ENCODE assay signal across 6 mouse cellular contexts in the genomic region with DNA sequence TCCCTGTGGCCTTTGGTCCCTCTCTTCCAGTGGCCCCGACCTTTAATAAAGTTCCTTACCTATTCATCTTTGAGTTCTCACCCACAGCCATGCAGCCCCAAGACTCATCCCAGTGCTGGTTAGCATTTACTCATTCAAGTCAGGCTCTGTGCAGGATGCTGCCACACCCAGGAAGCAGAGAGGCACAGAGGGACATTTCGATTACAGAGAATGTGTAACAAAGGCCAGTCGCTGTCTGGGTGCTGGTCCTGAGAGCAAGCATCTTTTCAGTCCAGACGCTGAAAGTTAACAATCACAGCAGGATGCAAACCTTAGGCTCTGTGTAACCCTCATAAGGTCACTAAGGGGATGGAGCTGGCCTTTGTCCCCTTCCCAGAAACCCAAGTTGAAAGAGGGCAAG.
"Had no signal": no experiment of that assay in that cellular context is flagged by ENCODE, and none has a peak within 500 bp of the region (broad histone marks: within the 10 kb centered on the region; RNA-seq: fewer than 3 reads in every experiment).

No protein-coding gene starts in this region.

- ATAC-seq: lung, postnatal 0 days had no signal

- H3K9ac ChIP-seq: liver, embryonic 15.5 days had no signal

- H3K4me3 ChIP-seq: liver, embryonic 15.5 days had no signal

- H3K27ac ChIP-seq: kidney, postnatal 0 days; liver, embryonic 15.5 days; stomach, postnatal 0 days had no signal

- H3K4me1 ChIP-seq: liver, embryonic 15.5 days had no signal

- H3K27me3 ChIP-seq: liver, embryonic 15.5 days had no signal

- H3K36me3 ChIP-seq: liver, embryonic 15.5 days had no signal

- DNase-seq: lung, adult 2 months had no signal

- H3K4me2 ChIP-seq: liver, embryonic 11.5 days; liver, embryonic 15.5 days had no signal

- H3K9me3 ChIP-seq: liver, embryonic 15.5 days had no signal
